Mouse (Mus musculus) lung, embryonic 14.5 days (tissue): ENCODE results near the gene Gm5039. TPM values are rescaled to one million over a fixed set of nuclear protein-coding genes. Genes with fewer than 3 reads are reported as not detected.

ENCODE experiments used
- polyA plus RNA-seq: library from polyadenylated mRNA; unstranded; fragments of >200 nt; fragmentation: Nextera tagmentation; extraction: Ambion mirVana; gene quantifications from 2 replicates; pipeline ENCODE4 v1.2.1, GENCODE M21; 2014

Gm5039 gene
- polyA plus RNA-seq, 1 experiment from 2014 or later, result not detected

Other genes starting within 250 kb of the Gm5039 start
- not detected in 2 replicates for gene Gm16368, start 240.3 kb downstream of the Gm5039 start, polyA plus RNA-seq
- not detected in 2 replicates for gene Gm10436, start 141.9 kb downstream of the Gm5039 start, polyA plus RNA-seq
- gene Gm8332, start 73.9 kb downstream of the Gm5039 start, polyA plus RNA-seq, result not detected in 2 replicates
- gene Gm5662, start 49.5 kb downstream of the Gm5039 start, polyA plus RNA-seq, result not detected in 2 replicates
- gene Adck1, start 36.5 kb upstream of the Gm5039 start, polyA plus RNA-seq, result 15.2 and 17.8 TPM in 2 replicates